Mouse (Mus musculus): ENCODE results near the gene Ssb. TPM values are rescaled to one million over a fixed set of nuclear protein-coding genes. Genes with fewer than 3 reads are reported as not detected.

Ssb gene
- polyA plus RNA-seq, 1 experiment from 2014 or later, result 361 TPM

DNA sequence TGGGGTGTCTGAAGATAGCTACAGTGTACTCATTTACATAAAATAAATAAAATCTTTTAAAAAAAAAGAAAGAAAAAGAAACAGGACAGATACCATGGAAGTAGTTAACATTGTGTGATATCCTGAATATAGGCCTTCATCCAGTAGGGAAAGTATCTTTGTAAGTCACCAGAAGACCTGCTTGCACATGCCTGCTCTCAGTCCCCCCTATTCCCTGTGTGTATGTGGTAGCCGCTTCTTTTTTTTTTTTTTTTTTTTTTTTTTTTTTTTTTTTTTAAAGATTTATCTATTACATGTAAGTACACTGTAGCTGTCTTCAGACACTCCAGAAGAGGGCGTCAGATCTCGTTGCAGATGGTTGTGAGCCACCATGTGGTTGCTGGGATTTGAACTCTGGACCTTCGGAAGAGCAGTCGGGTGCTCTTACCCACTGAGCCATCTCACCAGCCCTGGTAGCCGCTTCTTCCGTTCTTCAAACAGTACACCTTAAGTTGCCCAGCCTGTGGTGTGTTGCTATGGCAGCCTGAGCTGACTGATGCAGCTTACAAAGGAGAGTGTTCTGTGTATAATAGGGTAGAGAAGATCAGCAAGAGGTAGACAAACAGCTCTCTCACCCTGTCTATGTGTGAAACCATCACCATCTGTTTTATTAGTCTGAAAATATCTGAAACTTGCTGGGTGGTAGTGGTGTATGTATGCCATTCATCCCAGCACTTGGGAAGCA is 24.0 kb upstream of the Ssb start:
- Histone ChIP-seq H3K27me3 (no peaks in the 10 kb centered on the region), H3K4me3 (no peak overlapping the region), H3K4me1 (0 out of 2 replicates have a peak, but pooled peaks cover 4% of the 10 kb centered on the region), H3K9ac (no peak overlapping the region), H3K9me3 (replicated peaks) (no peaks in the 10 kb centered on the region), H3K36me3 (peaks cover 29% of the 10 kb centered on the region), H3K4me2 (replicated peaks) (no peak overlapping the region), H3K27ac (no peak overlapping the region)
- ATAC-seq (ENCODE audit: low FRiP score), result no peak
- WGBS, result 67% methylated on average over 7 of the region's 7 CpGs

DNA sequence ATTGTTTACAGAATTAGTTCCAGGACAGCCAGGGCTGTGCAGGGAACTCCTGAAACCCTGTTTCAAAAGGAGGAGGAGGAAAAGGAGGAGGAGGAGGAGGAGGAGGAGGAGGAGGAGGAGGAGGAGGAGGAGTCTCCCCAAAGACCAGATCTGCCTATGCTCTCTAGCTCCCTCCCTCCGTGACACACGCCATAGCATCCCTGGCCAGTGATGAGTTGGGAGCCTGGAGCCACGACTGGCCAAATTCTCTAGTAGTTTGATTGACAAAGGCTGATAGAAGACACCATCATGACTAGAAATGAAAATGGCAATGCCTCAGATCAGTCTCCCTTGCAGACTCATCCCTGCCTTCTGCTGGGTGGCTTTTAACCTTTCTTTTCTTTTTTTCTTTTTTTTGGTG is 23.4 kb upstream of the Ssb start:
- 43% methylated on average over 3 of the region's 3 CpGs for WGBS
- Histone ChIP-seq H3K4me2 (replicated peaks) (no peak overlapping the region), H3K9me3 (replicated peaks) (no peaks in the 10 kb centered on the region), H3K27me3 (no peaks in the 10 kb centered on the region), H3K4me1 (0 out of 2 replicates have a peak, but pooled peaks cover 4% of the 10 kb centered on the region), H3K36me3 (peaks cover 24% of the 10 kb centered on the region), H3K27ac (no peak overlapping the region), H3K9ac (no peak overlapping the region), H3K4me3 (no peak overlapping the region)
- no peak for ATAC-seq (ENCODE audit: low FRiP score)

DNA sequence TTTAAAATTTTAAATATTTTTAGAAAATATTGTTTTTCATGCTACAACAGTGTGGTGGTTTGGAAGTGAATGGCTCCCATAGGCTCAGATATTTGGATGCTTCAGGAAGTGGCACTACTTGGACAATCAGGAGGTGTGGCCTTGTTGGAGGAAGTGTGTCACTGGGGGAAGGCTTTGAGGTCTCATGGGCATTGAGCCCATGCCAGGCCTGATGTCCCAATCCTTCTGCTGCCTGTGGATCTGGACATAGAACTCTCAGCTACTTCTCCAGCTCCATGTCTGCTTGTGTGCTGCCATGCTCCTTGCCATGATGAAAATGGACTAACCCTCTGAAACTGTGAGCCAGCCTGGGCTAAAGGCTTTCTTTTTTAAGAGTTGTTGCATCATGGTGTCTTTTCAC is 22.7 kb upstream of the Ssb start:
- Histone ChIP-seq H3K4me2 (replicated peaks) (no peak overlapping the region), H3K27me3 (no peaks in the 10 kb centered on the region), H3K4me1 (0 out of 2 replicates have a peak, but pooled peaks cover 4% of the 10 kb centered on the region), H3K27ac (no peak overlapping the region), H3K9me3 (replicated peaks) (no peaks in the 10 kb centered on the region), H3K36me3 (peaks cover 18% of the 10 kb centered on the region), H3K9ac (no peak overlapping the region), H3K4me3 (no peak overlapping the region)
- no peak for ATAC-seq (ENCODE audit: low FRiP score)

DNA sequence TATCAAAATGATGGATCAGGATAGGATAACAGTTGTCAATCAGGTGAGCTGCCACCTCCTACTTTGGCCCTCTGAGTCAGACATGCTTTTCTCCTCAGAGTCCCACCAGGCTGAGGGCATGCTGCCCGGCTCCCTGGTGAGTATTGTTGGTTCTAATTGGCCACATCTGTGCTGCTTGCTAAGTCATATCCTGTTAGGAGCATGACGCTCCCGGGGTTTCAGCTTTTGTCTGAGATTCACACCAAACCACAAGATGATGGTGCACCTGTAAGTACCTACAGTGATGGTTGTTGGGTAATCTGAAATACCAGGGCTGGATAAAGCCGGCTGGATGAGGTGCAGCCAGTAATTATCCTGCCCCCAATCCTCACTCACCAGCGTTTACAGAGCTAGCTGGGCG is 21.1 kb upstream of the Ssb start:
- no peak for ATAC-seq (ENCODE audit: low FRiP score)
- H3K27ac ChIP-seq, result no peak overlapping the region
- no peak overlapping the region for H3K9ac ChIP-seq
- H3K4me1 ChIP-seq, result 0 out of 2 replicates have a peak, but pooled peaks cover 4% of the 10 kb centered on the region
- no peak overlapping the region for H3K4me2 ChIP-seq (replicated peaks)
- peaks cover 9% of the 10 kb centered on the region for H3K36me3 ChIP-seq
- WGBS, result 50% methylated on average over 6 of the region's 6 CpGs
- no peak overlapping the region for H3K4me3 ChIP-seq
- H3K9me3 ChIP-seq (replicated peaks), result no peaks in the 10 kb centered on the region
- no peaks in the 10 kb centered on the region for H3K27me3 ChIP-seq

DNA sequence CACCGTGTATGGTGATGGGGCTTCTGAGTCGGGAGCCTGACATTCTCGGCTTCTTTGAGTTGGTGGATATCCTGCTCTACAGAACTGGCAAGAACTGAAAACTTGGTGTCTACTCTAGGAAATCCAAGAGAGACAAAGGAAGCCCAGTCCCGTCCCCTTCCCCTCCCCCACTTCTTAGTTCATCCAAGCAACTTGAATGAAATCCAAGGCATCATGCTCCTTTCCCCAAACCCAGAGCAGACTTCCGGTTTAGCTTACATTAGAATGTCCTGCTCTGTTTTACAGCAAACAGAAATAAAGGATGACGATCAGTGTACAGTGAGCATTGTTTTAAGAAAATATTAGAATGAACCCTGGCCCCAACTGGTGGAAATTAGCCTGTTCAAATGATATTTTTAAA is 12.1 kb upstream of the Ssb start:
- WGBS, result 73% methylated on average over 6 of the region's 6 CpGs
- no peak overlapping the region for H3K27ac ChIP-seq
- no peaks in the 10 kb centered on the region for H3K27me3 ChIP-seq
- no peak overlapping the region for H3K9ac ChIP-seq
- no peaks in the 10 kb centered on the region for H3K36me3 ChIP-seq
- ATAC-seq (ENCODE audit: low FRiP score), result no peak
- no peaks in the 10 kb centered on the region for H3K4me1 ChIP-seq
- no peaks in the 10 kb centered on the region for H3K9me3 ChIP-seq (replicated peaks)
- no peak overlapping the region for H3K4me2 ChIP-seq (replicated peaks)
- no peak overlapping the region for H3K4me3 ChIP-seq

DNA sequence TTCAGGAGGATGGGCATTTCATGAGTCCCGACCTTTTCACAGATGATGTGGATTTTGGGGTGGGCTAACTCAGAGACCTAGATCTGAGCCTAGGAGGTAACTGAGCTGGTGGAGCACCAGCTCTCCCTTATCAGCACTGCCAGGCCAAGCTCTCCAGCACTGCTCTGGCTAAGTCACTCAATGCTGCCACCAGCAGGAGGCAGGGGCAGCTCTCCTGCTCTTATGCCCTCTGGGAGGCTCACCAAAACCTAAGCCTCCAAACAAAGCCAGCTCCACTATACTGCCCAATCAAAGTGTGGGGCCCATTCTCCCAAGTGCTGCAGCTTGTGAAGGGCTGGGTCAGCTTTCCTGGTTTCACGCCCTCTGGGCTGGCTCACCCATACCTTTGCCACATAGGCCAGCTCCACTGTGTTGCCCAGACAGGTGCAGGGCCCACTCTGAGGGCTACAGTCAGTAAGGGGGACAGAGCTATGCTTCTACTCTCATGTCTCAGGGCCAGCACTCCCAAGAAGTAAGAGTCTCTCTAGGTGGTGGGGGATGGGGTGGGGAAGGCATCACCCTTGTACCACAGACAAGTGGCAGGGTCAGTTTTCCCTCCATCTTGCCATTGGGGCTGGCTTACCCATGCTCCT is 9.8 kb upstream of the Ssb start:
- Histone ChIP-seq H3K4me1 (no peaks in the 10 kb centered on the region), H3K4me3 (no peak overlapping the region), H3K36me3 (no peaks in the 10 kb centered on the region), H3K27ac (no peak overlapping the region), H3K4me2 (replicated peaks) (no peak overlapping the region), H3K9ac (no peak overlapping the region), H3K27me3 (no peaks in the 10 kb centered on the region), H3K9me3 (replicated peaks) (no peaks in the 10 kb centered on the region)
- no peak for ATAC-seq (ENCODE audit: low FRiP score)
- 65% methylated on average over 2 of the region's 2 CpGs for WGBS

DNA sequence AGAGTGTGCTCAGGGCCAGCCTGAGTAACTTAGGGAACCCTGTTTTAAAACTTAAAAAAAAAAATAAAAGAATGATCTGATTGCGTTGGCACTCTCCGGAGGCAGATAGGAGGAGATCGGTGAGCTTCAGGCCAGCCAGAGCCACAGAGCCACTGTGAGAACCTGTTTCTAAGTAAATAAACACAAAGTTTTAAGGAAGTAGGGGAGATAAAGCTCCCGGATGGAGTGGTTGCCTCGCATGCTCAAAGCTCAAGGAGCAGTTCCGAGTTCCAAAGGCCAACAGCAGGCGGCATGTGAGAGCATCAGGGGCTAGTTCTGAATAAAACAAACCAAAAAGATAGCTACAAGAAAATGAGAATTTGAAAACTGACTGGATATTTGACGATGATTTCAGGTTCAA is 5.0 kb upstream of the Ssb start:
- Histone ChIP-seq H3K4me3 (no peak overlapping the region), H3K27ac (no peak overlapping the region), H3K4me1 (no peaks in the 10 kb centered on the region), H3K27me3 (no peaks in the 10 kb centered on the region), H3K36me3 (no peaks in the 10 kb centered on the region), H3K9ac (no peak overlapping the region), H3K4me2 (replicated peaks) (no peak overlapping the region), H3K9me3 (replicated peaks) (no peaks in the 10 kb centered on the region)
- no peak for ATAC-seq (ENCODE audit: low FRiP score)
- 66% methylated on average over 8 of the region's 8 CpGs for WGBS

DNA sequence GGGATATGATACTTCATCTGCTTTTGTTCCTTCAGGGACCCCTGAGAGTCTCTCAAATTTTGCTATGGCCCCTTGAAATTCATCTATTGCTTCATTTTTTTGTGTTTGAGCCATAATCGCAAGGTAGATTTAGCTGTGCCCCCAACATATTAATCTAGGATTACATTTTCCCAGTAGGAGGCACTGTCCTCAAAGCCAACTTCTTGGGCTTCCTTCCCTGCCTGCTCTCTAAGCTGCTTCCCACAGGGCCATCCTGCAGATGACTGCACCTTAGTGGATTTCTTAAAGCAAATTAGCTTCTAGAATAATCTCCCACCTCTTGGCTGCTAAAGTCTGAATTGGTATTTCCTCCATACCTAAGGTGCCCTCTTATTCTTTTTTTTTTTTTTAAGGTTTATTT is 3.5 kb upstream of the Ssb start:
- no peak for ATAC-seq (ENCODE audit: low FRiP score)
- H3K4me2 ChIP-seq (replicated peaks), result no peak overlapping the region
- no peak overlapping the region for H3K9ac ChIP-seq
- H3K9me3 ChIP-seq (replicated peaks), result no peaks in the 10 kb centered on the region
- no peak overlapping the region for H3K27ac ChIP-seq
- H3K4me3 ChIP-seq, result no peak overlapping the region
- WGBS, result 88% methylated on average over 1 of the region's 1 CpGs
- peaks cover 7% of the 10 kb centered on the region for H3K4me1 ChIP-seq
- no peaks in the 10 kb centered on the region for H3K27me3 ChIP-seq
- H3K36me3 ChIP-seq, result no peaks in the 10 kb centered on the region

DNA sequence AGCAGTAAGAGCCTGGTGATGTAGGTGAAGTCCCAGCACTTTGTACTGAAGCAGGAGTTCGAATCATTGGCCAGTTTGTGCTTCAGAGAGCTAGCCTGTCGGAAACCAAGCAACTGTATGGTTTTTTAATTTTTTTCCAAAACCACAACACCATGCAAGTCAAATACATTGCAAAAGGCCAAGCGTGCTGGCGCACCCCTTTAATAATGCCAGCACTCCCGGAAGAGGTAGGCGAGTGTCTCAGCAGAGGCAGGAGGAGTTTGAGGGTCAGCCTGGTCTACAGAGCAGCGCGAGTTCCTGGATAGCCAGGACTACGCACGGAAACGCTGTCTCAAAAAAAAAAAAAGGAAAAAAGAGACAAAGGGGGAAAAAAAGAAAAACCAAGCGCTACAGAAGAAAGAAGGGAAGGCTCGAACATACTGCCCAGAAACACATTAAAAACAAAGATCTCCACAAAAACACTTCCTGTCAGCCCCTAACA is 350 bp upstream of the Ssb start:
- H3K27me3 ChIP-seq, result no peaks in the 10 kb centered on the region
- H3K4me1 ChIP-seq, result peaks cover 19% of the 10 kb centered on the region
- peak overlapping the region; percentile 94 for H3K27ac ChIP-seq
- ATAC-seq (ENCODE audit: low FRiP score), result peak; percentile 69
- peak overlapping the region; percentile 98 for H3K9ac ChIP-seq
- peak overlapping the region; percentile 99 for H3K4me3 ChIP-seq
- 11% methylated on average over 13 of the region's 13 CpGs for WGBS
- H3K4me2 ChIP-seq (replicated peaks), result peak overlapping the region; percentile 70
- H3K9me3 ChIP-seq (replicated peaks), result no peaks in the 10 kb centered on the region
- peaks cover 6% of the 10 kb centered on the region; the same call in 1 of the 2 replicates for H3K36me3 ChIP-seq

DNA sequence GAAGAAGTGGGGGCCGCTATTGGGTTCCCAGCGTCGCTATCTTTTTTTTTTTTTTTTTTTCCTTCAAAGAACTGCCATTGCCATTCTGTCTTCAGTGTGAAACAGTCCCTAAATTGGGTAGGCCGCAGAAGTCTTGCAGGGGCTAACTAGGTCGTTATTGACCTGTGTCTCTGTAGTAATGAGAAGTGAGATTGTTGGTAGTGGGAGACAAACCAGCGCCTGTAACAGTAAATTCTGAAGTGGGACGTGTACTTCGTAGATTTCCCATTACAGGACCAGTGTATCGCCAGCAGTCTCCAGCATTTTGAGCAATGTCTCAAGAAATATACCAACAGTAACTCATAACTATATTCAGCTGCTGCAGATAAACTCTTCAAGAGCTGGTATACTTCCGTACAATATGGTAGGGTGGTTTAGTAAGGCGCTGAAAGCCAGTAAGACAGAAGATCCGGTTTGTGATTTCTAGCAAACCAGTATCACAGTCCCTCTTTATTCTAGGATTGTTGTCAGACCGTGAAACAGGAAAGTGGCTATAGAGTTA is 825 bp downstream of the Ssb start:
- 6% methylated on average over 13 of the region's 13 CpGs for WGBS
- Histone ChIP-seq H3K9me3 (replicated peaks) (no peaks in the 10 kb centered on the region), H3K4me3 (peak overlapping the region; percentile 99), H3K4me2 (replicated peaks) (peak overlapping the region; percentile 70), H3K4me1 (peaks cover 19% of the 10 kb centered on the region), H3K27me3 (no peaks in the 10 kb centered on the region), H3K9ac (peak overlapping the region; percentile 98), H3K27ac (peak overlapping the region; percentile 94), H3K36me3 (peaks cover 10% of the 10 kb centered on the region)
- no peak for ATAC-seq (ENCODE audit: low FRiP score)

DNA sequence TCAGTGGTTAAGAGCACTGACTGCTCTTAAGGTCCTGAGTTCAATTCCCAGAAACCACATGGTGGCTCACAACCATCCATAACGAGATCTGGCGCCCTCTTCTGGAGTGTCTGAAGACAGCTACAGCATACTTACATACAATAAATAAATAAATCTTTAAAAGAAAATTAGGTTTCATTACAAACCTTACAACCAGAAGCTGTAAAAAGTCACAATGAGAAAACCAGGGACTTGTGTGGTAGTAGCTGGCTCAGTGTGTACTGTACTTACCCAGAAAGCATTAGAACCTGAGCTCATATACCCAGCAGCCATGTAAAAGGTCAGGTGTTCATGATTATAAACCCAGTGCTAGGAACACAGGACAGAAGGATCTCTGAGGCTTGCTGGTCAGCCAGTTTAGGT is 22.6 kb downstream of the Ssb start:
- no peak overlapping the region for H3K27ac ChIP-seq
- H3K4me1 ChIP-seq, result 0 out of 2 replicates have a peak, but pooled peaks cover 4% of the 10 kb centered on the region
- no peak for ATAC-seq (ENCODE audit: low FRiP score)
- 76% methylated on average over 2 of the region's 2 CpGs for WGBS
- no peaks in the 10 kb centered on the region for H3K36me3 ChIP-seq
- H3K4me3 ChIP-seq, result no peak overlapping the region
- no peaks in the 10 kb centered on the region for H3K27me3 ChIP-seq
- H3K9ac ChIP-seq, result no peak overlapping the region
- no peaks in the 10 kb centered on the region for H3K9me3 ChIP-seq (replicated peaks)
- H3K4me2 ChIP-seq (replicated peaks), result no peak overlapping the region

DNA sequence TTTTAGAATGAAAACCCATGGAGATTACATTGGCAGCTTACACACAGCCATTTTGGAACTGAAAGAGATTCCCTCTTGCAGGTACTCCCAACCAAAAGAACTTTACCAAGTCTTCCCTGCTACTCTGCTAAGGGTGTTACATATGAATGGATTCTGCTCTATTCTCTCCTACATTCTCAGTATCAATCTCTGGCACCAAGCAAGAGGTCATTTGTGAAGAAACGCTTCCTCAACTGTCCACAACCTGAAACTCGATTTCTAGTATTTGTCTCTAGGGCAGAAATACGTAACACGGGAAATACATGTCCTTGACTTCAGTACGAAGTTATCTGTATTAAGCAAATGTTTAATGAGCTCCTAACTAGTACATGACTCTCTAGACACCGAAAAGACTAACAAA is 23.2 kb downstream of the Ssb start:
- Histone ChIP-seq H3K4me1 (0 out of 2 replicates have a peak, but pooled peaks cover 4% of the 10 kb centered on the region), H3K4me2 (replicated peaks) (peak overlapping the region; percentile 72), H3K36me3 (no peaks in the 10 kb centered on the region), H3K9me3 (replicated peaks) (no peaks in the 10 kb centered on the region), H3K27me3 (no peaks in the 10 kb centered on the region), H3K4me3 (peak overlapping the region; percentile 61), H3K9ac (peak overlapping the region; percentile 79; the same call in 1 of the 2 replicates), H3K27ac (no peak overlapping the region)
- no peak for ATAC-seq (ENCODE audit: low FRiP score)
- WGBS, result 66% methylated on average over 6 of the region's 6 CpGs

Data from hindbrain, embryonic 12.5 days (tissue).